Mouse (Mus musculus): ENCODE measurements around the gene AU021092.
"Not testable (repeated sequence)": the region's sequence is repeated elsewhere in the genome, so short reads cannot be mapped to it uniquely, and the experiment has no call there.

Gene AU021092

DNA sequence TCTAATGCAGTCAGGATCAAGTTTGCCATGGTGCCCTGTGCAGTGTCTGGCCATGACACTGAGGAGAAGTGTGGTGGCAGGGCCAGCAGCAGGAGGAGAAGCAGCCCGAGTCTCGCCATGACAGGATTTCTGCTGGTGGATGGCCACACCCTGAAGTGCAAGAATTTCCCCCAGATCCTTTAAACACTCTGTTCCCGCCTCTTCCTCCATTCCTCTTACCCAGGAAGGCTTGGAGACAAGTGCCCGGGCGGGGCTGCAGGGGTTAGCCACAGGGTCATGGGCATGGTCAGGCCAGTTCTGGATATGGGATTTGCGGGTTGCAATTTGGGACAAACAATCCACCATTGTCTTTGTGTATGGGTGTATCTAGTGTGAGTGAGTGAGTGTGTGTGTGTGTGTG is at the start of gene AU021092:
Gene AU021092, minus strand, starts transcription at position 160 of the 400 bp plus-strand sequence.
- in situ Hi-C loops (cut with MboI, MseI), result no loop called here

DNA sequence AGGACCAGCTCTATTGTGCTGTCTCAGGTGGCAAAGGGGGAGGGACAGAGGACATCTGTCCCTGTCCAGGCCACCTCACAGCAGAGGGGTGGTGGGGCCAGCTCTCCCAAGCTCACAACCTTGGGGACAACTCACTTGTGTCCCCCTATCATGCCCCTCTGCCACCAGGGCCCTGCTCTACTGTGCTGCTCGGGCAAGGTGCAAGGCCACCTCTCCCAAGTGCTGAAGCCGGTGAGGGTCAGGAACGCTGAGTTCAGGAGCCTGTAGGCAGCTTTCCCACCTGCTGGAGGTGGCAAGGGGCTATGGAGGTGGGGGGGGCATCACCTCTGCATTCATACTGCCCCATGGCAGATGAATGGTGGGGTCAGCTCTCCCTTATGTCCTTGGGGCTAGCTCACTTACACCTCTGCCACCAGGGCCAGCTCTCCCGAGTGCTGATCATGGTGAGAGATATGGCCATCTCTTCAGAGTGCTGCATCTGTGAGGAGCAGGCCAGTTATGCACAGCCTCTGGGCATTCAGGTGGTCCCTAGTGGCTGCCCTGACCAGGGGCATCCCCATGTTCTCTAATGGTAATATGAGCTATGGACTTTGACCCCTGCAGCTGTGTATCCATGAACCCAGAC is 49.4 kb upstream of the AU021092 start:
- in situ Hi-C loops (cut with MboI, MseI), result no loop called here

DNA sequence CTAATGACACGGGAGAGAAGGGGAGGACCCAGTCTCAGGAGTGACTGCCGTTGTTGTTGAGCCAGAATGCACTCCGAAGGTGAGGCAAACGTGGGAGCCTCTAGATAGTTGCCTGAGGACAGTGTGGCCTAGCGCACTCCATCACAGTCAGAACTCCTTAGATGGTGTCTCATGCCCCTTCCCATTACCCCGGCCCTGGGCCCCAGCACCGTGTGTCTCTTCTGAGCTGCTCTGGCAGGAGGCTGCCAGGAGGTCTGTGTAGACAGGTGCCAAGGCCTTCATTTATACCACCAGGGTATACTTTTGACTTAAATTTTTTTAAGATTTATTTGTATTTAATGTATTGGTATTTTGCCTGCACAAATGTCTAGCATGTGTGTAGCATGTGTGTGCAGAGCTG is 41.8 kb upstream of the AU021092 start:
- in situ Hi-C loops (cut with MboI, MseI), result no loop called here

DNA sequence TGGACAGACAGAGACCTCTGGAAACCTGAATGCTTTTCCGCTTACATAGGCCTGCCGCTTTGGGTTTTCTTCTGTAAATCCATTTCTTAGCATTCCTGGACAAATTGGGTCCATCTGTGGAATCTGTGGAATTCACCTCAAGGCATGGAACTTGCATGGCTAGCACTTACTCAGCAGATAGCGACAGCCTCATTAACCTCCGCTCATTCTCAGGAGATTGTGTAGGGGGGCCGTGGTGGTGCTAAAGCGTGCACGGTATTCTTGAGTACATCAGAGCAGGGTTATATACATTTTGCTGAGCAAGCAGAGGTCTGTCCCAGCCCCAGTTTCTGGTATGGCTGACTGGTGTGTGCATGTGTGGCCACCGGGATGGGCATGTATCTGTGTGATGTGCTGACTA is 41.1 kb upstream of the AU021092 start:
- in situ Hi-C loops (cut with MboI, MseI), result no loop called here

DNA sequence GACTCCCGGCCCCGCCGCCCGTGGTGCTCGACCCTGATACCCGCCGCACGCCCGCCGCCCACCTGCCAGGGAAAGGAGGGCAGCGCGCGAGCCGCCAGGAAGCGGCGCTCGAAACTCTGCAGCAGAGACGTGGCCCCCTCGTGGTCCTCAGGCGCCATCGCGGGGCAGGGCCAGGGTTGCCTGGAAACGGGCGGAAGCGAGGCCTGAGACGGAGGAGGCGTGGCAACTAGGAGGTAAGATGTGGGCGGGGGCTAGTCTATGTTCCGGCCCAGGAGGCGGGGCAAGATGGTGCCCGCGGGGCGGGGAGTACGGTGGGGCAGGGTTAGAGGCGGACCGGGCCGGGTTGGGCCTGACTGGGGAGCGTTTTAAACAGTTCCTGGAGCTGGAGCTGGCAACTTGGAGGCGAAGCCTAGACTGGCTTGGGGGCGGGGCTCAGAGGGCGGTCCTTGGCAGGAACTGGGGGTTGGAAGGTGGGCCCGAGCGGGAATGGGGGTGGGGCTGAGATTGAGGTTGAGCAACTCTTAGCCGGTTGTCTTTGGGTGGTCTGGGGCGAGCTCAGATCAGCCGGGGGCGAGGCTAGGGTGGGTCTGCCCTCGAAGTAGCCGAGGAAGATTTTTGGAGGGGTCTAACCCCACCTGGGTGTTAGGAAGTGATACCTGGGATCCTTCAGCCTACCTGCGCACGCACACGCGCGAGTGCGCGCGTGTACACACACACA is 33.8 kb upstream of the AU021092 start, which contains the start of gene Eef2kmt:
Gene Eef2kmt, minus strand, starts transcription at position 205 of the 718 bp plus-strand sequence.
- in situ Hi-C loops (cut with MboI, MseI), result loop anchor here (10.0 kb wide), 1 partner anchor 1511 kb away; the partner anchor contains the start of gene Zfp263

DNA sequence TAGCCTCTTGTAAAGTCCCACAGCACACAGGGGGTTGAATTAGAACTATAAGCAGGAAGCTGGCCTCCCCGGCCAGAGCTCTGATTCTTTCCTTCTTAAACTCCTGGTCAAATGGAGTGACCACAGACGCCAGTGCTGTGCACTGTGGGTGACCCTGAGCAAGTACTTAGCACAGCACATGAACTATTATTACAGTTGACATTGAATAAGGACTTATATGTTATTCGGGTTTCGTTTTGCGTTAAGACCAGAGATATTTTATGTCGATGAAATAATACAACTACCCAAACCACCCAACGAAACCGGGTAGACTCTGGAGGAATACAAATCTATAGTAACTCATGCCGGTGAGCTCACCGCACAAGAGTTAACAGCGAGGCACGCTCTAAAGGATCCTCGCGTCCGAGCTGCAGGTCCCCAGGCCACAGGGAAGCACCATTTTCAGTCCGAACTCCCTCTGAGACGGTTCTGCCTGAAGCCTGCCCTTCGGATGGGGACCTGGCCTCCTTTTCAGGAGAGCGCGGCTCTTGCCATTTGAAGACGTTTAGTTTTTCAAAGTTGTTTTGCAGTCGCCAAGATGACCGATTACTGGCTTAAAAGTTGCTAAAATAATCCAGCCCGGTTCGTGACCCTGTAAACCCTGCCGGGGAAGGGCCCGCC is 33.1 kb upstream of the AU021092 start:
- in situ Hi-C loops (cut with MboI, MseI), result loop anchor here (10.0 kb wide), 1 partner anchor 1510 kb away; the partner anchor contains the start of gene Zfp263

DNA sequence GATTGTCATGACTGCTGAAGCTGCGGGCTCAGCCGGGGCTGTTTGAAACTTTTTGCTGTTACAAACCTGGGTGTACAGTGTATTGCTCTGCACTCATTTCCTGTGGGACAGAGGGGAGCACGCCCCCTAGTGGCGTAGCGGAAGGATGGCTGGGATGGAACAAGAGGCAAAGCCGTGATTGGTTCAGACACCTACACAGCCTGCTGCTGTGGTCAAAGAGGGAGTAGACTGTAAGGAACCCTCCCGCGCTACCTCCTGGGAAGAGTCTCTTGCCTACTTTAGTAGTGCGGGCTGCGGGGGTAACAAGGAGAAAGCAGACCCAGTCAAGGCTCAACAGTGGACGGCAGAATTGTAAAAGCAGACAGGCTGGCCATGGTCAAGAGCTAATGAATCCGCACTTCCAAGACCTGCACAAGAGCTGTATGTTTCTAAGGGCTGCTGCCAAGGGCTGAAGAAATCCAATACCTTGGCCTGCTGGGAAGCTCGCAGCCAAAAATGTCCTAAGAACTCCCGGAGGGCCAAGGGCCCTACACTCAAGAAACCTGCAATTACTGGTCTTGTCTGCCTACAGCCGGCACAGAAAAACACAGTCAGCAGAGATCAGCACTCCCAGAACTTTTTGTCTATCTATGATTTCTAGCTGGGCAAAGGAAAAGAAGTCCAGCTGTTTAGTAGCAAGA is 32.4 kb upstream of the AU021092 start:
- in situ Hi-C loops (cut with MboI, MseI), result loop anchor here (10.0 kb wide), 1 partner anchor 1510 kb away; the partner anchor contains the start of gene Zfp263

DNA sequence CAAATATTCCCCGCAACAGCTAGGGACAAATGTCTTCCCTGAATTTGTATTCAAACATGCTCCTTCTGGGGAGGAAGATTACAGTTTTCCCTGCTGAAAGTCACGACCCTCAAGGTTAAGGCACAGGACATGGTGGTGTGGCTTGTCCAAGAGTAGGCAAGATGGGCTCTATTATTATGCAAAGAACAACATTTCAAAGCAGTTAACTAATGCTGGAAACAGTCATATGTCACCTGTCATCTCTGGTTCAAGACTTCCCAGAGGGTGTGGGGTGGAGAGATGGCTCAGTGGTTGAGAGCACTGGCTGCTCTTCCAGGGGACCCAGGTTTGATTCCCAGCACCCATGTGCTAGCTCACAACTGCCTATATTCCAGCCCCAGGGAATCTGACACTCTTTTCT is 30.2 kb upstream of the AU021092 start:
- in situ Hi-C loops (cut with MboI, MseI), result loop anchor here (10.0 kb wide), 1 partner anchor 1507 kb away; the partner anchor contains the start of gene Zfp263

DNA sequence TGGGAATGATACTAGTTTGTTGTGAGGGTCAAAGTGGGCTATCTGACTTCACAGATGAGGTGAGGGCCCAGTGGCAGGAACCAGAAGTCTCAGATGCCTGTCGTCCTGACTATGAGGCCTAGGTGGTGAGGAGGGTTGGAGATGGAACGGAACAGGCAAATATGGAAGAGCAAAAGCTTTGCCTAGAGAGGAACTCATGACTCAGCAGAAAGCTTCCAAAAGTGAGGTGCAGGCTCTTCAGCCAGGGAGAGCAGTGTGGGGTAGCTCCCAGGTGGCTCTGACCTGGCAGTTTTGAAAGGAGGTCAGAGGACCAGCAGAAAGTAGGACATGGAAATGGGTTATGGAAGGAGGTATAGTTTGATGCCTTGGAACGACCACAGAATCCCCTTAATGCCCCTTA is 28.8 kb upstream of the AU021092 start:
- in situ Hi-C loops (cut with MboI, MseI), result loop anchor here (10.0 kb wide), 1 partner anchor 1506 kb away; the partner anchor contains the start of gene Zfp263

DNA sequence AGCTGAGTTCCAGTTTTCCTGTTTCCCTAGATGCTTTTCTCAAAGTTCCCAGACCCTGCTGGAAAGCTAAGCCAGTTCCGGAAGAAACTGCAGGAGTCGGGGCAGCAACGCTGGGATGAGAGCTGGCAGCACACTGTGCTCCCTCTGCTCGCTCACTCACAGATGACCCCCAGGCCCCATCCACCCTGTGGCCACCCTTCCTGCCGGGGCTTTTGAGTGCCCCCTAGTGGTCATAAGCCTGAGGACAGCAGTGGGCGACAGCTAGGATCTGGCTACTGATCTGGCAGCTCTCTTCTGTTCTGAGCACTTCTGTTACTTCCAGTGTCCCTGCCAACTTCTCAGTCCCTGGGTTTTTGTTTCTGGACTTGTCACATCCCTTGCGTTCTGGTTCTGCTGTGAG is 22.3 kb upstream of the AU021092 start:
- in situ Hi-C loops (cut with MboI, MseI), result no loop called here

DNA sequence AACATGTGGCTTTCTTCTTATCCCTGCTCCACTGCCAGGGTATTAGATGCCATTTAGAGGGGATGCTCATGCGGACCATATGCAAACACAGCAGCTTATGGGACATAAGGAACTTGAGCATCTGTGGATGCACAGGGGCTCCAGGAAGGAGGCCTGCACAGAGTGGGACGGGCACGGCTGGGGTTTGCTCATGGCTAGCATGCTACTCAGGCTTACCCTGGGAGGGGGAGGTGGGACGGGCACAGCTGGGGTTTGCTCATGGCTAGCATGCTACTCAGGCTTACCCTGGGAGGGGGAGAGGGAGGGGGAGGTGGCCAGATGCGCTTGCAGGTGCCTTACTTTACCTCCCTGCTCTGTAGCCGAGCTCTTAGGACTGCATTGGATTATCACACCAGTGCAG is 20.8 kb upstream of the AU021092 start:
- in situ Hi-C loops (cut with MboI, MseI), result no loop called here

DNA sequence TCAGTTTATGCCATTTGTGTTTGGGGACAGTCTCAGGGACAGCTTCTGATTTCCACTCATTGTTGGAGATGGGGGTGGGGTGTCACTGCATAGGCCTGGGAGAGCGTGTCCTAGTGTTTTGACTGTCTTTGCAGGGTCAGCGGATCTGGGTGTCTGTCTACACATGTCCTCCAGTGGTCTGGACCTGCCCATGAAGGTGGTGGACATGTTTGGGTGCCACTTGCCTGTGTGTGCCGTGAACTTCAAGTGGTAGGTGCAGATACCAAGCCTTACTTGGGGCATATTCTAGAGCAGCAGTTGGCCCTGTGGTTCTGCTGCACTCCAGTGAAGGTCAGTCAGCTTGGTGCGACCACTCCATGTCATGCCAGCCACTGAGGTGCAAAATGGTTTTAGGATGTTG is 20.3 kb upstream of the AU021092 start:
- in situ Hi-C loops (cut with MboI, MseI), result no loop called here

DNA sequence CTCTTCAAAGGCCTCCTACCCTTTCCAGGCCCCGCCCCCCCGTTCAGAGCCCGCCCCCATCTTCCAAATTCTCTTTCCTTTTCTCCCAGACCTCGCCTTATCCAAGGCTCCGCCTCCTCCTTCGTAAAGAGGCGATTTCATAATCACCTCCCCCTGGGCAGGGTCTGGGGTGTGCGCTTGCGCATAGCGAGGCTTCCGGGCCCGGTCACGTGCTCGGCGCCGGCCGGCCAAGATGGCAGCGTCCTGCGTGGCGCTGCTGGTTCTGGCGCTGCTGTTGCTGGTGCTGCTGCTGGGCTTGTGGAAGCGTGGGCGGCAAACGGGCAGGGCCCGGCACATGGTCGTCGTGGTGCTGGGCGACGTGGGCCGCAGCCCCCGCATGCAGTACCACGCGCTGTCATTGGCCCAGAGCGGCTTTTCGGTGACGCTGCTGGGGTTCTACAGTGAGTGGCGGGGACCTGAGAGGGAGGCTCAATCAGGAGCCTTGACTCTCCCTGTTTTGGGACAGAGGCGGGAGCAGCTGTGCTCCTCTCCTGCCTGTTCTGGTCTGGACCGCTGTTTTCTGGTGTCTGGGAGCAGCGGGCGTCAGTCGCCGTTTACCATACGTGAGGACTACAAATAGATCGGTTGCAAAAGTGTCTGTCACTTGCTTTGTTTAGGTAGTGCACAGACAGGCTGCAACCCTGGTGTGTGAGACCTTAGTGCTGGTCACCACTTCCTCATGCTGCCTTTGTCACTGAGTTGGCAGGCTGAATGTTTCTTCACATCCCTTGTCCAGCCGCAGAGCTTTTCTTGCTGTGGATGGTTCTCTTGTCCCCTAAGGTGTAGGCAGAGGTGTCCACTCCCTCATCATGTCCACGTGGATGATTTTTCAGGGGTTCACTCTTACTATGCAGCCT is 11.6 kb upstream of the AU021092 start, which contains the start of gene Alg1:
Gene Alg1, plus strand, starts transcription at position 204 of the 896 bp plus-strand sequence.
- in situ Hi-C loops (cut with MboI, MseI), result no loop called here

DNA sequence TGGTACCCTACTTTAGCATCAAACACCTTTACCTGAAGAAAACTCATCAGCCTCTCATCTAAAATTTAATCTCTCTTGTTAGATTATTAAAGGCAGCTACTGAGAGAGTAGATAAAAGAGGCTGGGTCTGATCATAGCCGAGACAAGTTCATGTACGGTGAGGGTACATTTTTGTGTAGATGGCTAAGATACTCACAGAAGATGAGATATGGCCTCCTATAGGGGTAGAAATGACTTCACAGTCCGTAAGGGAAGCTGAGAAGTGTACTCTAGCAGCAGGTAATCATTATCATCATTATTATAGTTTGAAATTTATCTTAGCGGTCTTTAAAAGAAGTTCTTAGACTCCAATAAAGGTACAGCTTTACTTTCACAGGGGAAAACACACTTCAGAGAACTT is 10.9 kb upstream of the AU021092 start:
- in situ Hi-C loops (cut with MboI, MseI), result no loop called here

DNA sequence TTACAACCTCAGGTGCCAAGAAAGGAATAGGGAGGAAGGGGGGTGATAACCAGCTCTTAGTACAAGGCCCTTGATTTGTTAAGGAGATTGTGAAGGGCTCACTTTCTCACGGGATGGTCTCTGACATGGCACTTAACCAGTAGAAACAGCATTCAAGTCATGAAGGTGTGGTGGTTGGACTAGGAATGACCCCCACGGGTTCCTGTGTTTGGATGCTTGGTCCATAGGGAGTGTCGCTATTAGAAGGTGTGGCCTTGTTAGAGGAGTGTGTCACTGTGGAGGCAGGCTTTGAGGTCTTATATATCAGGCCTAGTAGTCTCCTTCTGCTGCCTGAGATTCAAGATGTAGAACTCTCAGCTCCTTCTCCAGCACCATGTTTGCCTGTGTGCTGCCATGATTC is 6.0 kb upstream of the AU021092 start:
- in situ Hi-C loops (cut with MboI, MseI), result not testable (repeated sequence)

DNA sequence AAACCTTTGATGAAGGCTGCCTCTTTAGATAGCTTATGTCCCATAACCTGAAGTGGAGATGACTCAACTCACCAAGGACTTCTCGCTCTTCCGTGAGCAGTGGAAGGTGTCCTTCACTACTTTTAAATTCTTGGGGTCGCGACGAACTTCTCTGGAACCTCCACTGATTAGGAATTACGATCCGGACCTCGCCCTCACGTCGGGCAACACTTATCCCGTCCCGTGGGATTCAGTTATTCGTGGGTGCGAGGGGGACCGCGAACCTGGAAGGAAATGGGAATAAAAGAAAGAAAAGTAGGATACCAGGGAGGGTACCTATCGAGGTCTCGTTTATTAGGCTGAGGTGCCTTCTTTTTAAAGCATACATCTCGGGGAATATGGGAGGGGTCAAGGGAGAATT is 5.4 kb upstream of the AU021092 start:
- in situ Hi-C loops (cut with MboI, MseI), result not testable (repeated sequence)

DNA sequence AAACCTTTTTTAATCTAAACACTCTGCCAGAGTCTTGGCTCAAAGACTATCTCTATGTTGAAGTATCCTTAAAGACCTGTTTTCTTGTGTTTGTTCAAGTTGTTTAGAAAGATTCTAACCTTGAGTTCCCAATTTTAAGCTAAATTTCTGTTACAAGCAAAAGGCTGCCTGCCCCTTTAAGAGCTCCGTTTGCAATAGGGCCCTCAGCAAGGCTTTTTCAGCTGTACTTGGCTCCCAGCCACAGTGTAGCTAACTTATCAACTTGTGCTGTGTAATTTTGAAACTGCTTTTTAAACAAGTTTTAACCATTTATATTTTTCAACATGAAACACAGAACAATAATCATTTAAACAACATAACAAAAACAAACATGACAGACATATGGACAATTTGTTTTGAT is 4.4 kb upstream of the AU021092 start:
- in situ Hi-C loops (cut with MboI, MseI), result not testable (repeated sequence)

DNA sequence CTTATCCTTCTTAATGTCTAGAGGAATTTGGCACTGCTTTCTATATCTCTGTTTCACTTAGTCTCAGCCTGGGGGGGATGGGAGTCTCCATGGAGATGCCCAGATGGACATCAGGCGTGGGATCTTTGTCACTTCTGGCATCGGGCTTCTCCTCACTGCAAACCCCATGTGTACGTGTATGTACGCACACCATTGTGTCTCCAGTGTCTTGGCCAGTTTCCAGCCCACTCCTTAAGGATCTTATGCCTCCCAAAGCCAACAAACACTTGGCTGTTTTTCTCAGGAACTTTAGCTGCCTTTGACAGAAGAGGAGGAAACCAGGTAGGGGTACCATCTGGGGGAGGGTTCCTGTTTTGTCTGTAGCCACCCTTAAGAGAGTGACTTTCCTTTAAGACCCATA is 696 bp downstream of the AU021092 start:
- in situ Hi-C loops (cut with MboI, MseI), result no loop called here

DNA sequence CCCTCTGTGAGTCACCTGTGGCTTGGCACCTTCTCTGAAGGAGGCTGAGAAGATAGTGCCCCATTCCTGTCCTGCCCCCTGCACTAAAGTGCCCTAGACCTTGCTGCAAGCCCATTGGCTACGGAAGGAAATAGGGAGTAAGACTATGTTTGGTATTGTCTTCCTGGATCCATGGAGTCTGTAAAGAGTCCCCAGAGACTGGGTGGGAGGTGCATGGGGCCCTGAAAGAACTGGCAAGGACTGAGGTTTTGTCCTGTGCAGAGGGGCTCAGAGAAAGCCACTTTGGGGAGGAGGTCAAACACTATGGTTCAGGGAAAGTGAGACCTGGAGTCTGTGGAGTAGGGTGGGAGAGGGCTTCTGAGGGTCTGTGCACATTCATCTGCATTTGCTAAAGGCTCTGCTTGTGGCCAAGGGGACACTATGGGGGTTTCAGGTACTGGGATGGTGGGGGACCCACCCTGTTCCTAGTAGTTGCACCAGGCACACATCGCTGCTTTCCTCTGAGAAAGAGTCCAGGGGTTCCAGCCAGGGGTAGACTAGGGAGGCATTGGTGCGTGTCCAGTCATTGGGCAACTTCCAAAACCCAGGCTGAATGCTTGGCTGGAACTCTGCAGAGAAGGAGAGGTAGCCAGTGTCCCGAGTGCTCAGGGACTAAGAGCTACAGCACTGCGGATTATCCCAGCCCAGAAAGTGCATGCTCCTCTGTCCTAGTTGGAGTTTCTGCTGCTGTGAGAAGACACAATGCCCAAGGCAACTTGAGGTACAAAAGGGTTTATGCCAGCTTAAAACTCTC is 4.6 kb downstream of the AU021092 start:
- in situ Hi-C loops (cut with MboI, MseI), result no loop called here

DNA sequence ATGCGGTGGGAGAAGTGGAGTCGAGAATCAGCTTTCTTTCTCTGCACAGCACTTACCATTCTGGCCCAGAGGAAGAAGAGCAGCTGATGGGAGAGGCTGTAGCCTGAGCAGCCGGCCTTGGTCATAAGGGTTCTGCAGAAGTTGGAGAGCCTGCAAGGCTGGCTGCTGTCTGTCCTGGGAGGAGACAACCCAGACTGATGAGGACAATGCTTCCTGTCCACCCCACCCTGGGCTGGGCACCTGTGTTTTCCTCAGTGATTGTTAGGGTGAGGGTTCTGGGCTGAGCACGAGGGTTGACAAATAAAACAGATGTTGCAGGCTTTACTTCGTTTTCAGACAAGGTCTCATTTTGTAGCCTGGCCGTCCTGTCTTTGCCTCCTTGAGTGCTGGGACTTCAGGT is 5.4 kb downstream of the AU021092 start:
- in situ Hi-C loops (cut with MboI, MseI), result no loop called here

Measured in T-helper 1 cell (primary cell).